Mouse (Mus musculus) liver, embryonic 11.5 days (tissue): ENCODE measurements around the gene Opn4. TPM values are rescaled to one million over a fixed set of nuclear protein-coding genes. Genes with fewer than 3 reads are reported as not detected.

Experiments
- ATAC-seq: fragments of 200-750 bp; cut with Nextera tagmentation; replicated peaks from 2 replicates; pipeline ENCODE4 v1.8.0; 2017; ENCODE audit warnings: moderate number of reproducible peaks, mild to moderate bottlenecking, moderate TSS enrichment, moderate library complexity; ENCODE audit not compliant: low FRiP score
- DNase-seq: peaks from one replicate; pipeline ENCODE4 v3.0.0-alpha.2; 2017; ENCODE audit warnings: low spot score
- H3K27ac ChIP-seq: fragments of 300-500 bp; sonication (generic); 2 replicates; pipeline ENCODE4 v1.5.1; 2014; ENCODE audit warnings: mild to moderate bottlenecking, low read depth, low read length, control low read depth
- H3K27me3 ChIP-seq: fragments of 300-500 bp; sonication (generic); replicated peaks from 2 replicates; pipeline ENCODE4 v1.6.1; 2014; ENCODE audit warnings: low read length, mixed read lengths; ENCODE audit not compliant: control insufficient read depth, insufficient read depth
- H3K36me3 ChIP-seq: fragments of 300-500 bp; sonication (generic); 2 replicates; pipeline ENCODE4 v1.6.1; 2014; ENCODE audit warnings: mild to moderate bottlenecking, low read length, moderate library complexity, mixed read lengths; ENCODE audit not compliant: control insufficient read depth, insufficient read depth
- H3K4me1 ChIP-seq: fragments of 300-500 bp; sonication (generic); replicated peaks from 2 replicates; pipeline ENCODE4 v1.6.1; 2014; ENCODE audit warnings: low read length, mixed read lengths; ENCODE audit not compliant: control insufficient read depth, insufficient read depth
- H3K4me2 ChIP-seq: fragments of 300-500 bp; sonication (generic); 2 replicates; pipeline ENCODE4 v1.6.1; 2014; ENCODE audit warnings: mild to moderate bottlenecking, control low read depth, moderate library complexity
- H3K4me3 ChIP-seq: fragments of 300-500 bp; sonication (generic); 2 replicates; pipeline ENCODE4 v1.5.1; 2014; ENCODE audit warnings: low read depth, low read length, control low read depth
- H3K9ac ChIP-seq: fragments of 300-500 bp; sonication (generic); 2 replicates; pipeline ENCODE4 v1.6.1; 2014; ENCODE audit warnings: low read depth, low read length, control low read depth
- H3K9me3 ChIP-seq: fragments of 300-500 bp; sonication (generic); 2 replicates; pipeline ENCODE4 v1.6.1; 2016; ENCODE audit warnings: low read length, inconsistent platforms, mixed read lengths; ENCODE audit not compliant: control insufficient read depth
- WGBS: fragments of 180-500 bp; shearing (Covaris S2); extraction: QIAGEN DNeasy Blood & Tissue Kit; methylation state at CpG from one replicate; pipeline ENCODE4 v1.1.7; 2014; 5-methylcytosine and 5-hydroxymethylcytosine counted together
- polyA plus RNA-seq: library from polyadenylated mRNA; unstranded; fragments of >200 nt; fragmentation: Nextera tagmentation; extraction: Ambion mirVana; gene quantifications from 2 replicates; pipeline ENCODE4 v1.2.1, GENCODE M21; 2014

Opn4 gene
- polyA plus RNA-seq, 1 experiment from 2014 or later, result not detected

DNA sequence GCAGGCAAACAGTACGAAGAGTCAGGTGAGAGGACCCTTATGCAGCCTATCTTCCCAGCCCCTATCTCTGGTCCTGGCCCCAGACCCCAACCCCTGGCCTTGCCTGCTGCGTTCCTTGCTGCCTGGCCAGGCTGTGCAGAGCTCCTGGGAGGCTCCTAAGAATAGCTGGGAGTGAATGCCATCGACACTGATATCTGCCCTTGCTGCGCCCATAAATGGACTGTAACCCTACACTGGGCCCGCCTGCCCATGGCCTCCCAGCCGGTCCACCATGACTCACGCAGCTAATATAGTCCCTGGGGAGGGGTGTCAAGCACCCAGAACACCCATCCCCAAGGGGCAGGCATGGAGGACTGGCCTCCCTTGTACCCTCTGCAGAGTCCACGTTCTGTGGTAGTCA, 11.4 kb downstream of the Opn4 start, which contains the start of gene Ldb3:
TSS of gene Ldb3 (minus strand) at position 185 of the 400 bp plus-strand sequence.
- Histone ChIP-seq H3K27ac (no peak within 1 kb of the TSS), H3K36me3 (no peaks in the 10 kb centered on the region), H3K9me3 (no peaks in the 10 kb centered on the region), H3K9ac (no peak within 1 kb of the TSS), H3K4me3 (no peak within 1 kb of the TSS), H3K27me3 (no peaks in the 10 kb centered on the region), H3K4me2 (no peak within 1 kb of the TSS), H3K4me1 (peaks cover 18% of the 10 kb centered on the region)
- 57% methylated on average over 8 of the region's 8 CpGs for WGBS
- DNase-seq (no peak), ATAC-seq (no peak)

DNA sequence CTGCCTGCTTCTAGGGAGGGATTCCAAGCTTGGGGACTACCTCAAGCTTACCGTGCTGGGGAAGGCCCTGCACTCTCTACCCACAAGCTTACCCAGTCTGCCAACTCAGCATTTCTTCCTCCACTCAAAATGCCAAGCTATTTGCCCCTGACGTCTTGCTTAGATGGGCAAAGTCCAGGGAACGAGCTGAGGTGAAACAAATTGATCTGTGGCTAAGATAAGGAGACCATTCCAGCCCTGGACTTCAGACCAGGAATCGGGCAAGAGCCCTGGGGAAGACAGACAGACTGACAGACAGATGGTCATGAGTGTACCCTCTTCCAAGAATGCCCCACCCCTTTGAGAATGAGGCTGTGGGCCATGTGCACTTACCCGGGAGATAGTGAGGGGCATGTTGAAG, 11.9 kb downstream of the Opn4 start:
- Histone ChIP-seq H3K36me3 (no peaks in the 10 kb centered on the region), H3K4me1 (peaks cover 18% of the 10 kb centered on the region), H3K4me2 (no peak overlapping the region), H3K9ac (no peak overlapping the region), H3K27me3 (no peaks in the 10 kb centered on the region), H3K4me3 (no peak overlapping the region), H3K9me3 (no peaks in the 10 kb centered on the region), H3K27ac (no peak overlapping the region)
- DNase-seq (no peak), ATAC-seq (no peak)
- 57% methylated on average over 5 of the region's 5 CpGs for WGBS

DNA sequence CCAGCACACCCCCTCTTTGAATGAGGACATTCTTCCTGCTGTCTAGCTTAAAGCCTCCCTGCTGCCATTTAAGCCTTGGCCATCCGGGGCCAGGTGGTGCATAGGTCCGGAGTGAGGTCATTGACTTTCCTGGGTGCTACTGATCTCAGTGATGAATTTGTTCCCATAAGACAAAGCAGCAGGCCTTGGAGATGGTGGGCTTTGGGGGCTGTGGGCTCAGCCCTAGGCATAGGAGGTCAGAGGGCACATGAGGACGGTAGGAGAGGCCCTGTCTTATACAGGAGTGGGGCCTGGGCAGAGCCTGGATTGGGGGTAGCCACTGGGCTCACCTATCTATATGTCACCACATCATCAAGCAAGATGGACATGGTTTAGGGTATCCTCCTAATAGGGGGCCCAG, 13.1 kb downstream of the Opn4 start:
- H3K9me3 ChIP-seq, result no peaks in the 10 kb centered on the region
- no peak overlapping the region for H3K4me2 ChIP-seq
- H3K27me3 ChIP-seq, result no peaks in the 10 kb centered on the region
- peaks cover 17% of the 10 kb centered on the region for H3K4me1 ChIP-seq
- no peak overlapping the region for H3K4me3 ChIP-seq
- H3K9ac ChIP-seq, result no peak overlapping the region
- no peak overlapping the region for H3K27ac ChIP-seq
- WGBS, result 76% methylated on average over 3 of the region's 3 CpGs
- no peak for ATAC-seq
- DNase-seq, result no peak
- no peaks in the 10 kb centered on the region for H3K36me3 ChIP-seq

DNA sequence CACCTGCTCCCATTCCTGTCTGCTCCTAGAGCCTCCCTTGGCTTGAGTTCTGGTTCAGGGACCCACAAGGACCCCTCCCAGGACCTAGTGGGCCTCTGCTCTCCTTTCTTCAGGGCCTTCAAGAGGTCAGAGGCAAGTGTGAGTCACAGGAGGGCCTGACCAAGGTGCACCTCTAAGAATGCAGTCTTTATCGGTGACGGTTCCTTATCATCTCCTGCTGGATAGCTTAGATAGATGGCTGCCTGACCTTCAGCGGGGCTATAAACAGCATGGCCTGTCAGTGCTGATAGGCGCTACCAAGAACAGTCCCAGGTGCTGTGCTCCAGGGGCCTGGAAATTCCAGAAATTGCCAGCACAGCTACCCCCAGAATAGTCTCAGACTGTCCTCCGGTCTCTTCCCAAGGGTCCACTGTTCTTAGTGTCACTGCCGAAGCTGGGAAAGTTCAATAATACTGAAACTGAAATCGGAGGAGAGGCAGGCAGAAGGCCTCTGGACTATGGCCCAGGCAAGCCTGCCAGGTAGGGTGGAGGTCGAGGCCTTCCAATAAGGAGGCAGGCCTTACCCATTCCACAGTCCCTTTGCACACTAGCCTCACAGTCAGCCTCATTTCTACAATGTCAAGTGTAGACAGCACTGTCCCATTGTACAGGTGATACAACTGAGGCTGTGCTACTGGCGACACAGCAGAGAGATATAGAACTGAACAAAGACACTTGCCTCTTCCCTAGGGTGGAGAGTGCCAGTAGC, 14.4 kb downstream of the Opn4 start:
- Histone ChIP-seq H3K27me3 (no peaks in the 10 kb centered on the region), H3K4me1 (peaks cover 13% of the 10 kb centered on the region), H3K36me3 (no peaks in the 10 kb centered on the region), H3K9me3 (no peaks in the 10 kb centered on the region), H3K4me3 (no peak overlapping the region), H3K27ac (no peak overlapping the region), H3K4me2 (no peak overlapping the region), H3K9ac (no peak overlapping the region)
- ATAC-seq (peak; percentile 51; the same call in 1 of the 2 replicates), DNase-seq (no peak)
- 52% methylated on average over 9 of the region's 9 CpGs for WGBS

DNA sequence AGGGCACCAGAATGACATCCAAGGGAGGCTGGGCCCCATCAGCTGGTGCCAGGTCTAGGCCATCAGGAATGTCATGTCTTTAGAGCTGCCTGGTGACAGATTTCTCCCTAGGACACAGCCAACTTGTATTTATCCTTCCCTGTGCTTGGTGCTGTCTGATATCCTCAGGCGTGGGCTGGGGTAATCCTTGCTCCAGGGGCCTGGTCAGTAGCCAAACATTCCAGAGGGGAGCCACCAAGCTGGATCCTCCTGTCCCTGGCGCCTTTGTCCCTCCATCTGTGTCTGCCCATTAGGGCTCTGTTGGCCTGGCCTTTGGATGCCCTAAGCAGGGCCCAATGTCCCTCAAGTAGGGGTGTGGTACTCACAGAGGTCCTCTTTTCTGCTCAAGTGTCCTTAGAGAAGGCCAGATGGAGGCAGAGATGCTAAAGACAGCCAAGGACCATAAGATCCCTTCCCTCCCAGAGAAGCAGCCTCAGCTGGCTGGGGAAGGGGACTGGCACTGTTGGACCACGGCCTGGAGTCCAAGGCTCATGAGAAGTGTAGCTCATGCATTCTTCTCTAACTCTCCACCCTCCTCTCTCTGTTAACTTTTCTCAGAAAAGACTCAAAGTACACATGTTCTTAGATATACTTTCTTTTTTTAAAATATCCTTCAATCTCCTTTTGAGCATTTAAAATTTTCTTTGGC, 17.1 kb downstream of the Opn4 start:
- no peak overlapping the region for H3K27ac ChIP-seq
- WGBS, result 66% methylated on average over 3 of the region's 3 CpGs
- ATAC-seq (no peak), DNase-seq (no peak)
- H3K4me2 ChIP-seq, result no peak overlapping the region
- H3K4me3 ChIP-seq, result no peak overlapping the region
- no peaks in the 10 kb centered on the region for H3K27me3 ChIP-seq
- no peak overlapping the region for H3K9ac ChIP-seq
- peaks cover 10% of the 10 kb centered on the region for H3K4me1 ChIP-seq
- no peaks in the 10 kb centered on the region for H3K9me3 ChIP-seq
- no peaks in the 10 kb centered on the region for H3K36me3 ChIP-seq

DNA sequence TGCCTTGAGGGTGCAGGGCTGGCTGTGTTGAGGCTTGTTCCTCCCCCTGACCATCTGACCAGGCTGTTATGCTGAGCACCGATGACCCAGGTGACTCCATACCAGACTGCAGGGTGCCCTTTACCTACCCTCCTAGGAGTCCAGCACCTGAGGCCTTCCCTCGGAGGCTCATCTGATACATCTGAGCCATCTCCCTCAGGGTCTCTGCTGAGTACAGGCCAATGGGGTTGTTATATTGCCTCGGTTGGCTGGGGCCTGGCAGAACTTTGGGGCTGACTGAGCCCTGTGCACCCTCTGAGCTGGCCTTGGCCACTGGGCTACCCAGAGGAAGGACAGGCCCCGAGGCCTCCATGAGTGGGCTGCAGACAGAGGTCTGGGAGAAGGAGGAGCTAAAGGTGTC, 23.1 kb downstream of the Opn4 start:
- Histone ChIP-seq H3K9me3 (no peaks in the 10 kb centered on the region), H3K27me3 (no peaks in the 10 kb centered on the region), H3K4me3 (no peak overlapping the region), H3K36me3 (no peaks in the 10 kb centered on the region), H3K4me2 (no peak overlapping the region), H3K4me1 (no peaks in the 10 kb centered on the region), H3K27ac (no peak overlapping the region), H3K9ac (no peak overlapping the region)
- 89% methylated on average over 4 of the region's 4 CpGs for WGBS
- no peak for ATAC-seq
- no peak for DNase-seq

DNA sequence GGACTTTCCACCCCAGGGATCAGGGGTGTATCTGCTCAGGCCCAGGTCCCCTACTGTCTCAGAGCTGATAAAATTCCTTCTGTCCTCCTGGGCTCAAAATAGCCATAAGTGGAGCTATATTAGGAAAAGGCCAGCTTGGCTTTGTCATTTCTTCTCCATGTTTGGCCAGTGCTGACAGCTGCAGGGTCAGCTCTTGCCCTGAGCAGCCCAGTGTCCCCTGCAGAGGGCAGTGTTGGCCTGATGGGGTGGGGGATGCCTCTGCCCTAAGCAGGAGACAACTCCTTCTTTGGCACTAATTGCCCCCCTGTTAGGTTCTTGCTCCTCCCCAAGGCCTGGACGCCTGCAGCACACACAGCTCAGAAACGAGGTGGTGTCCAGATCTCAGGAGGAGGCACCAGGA, 25.9 kb downstream of the Opn4 start:
- Histone ChIP-seq H3K9ac (no peak overlapping the region), H3K4me3 (no peak overlapping the region), H3K36me3 (no peaks in the 10 kb centered on the region), H3K4me1 (no peaks in the 10 kb centered on the region), H3K9me3 (no peaks in the 10 kb centered on the region), H3K4me2 (no peak overlapping the region), H3K27me3 (no peaks in the 10 kb centered on the region), H3K27ac (no peak overlapping the region)
- 68% methylated on average over 2 of the region's 2 CpGs for WGBS
- DNase-seq (no peak), ATAC-seq (no peak)

DNA sequence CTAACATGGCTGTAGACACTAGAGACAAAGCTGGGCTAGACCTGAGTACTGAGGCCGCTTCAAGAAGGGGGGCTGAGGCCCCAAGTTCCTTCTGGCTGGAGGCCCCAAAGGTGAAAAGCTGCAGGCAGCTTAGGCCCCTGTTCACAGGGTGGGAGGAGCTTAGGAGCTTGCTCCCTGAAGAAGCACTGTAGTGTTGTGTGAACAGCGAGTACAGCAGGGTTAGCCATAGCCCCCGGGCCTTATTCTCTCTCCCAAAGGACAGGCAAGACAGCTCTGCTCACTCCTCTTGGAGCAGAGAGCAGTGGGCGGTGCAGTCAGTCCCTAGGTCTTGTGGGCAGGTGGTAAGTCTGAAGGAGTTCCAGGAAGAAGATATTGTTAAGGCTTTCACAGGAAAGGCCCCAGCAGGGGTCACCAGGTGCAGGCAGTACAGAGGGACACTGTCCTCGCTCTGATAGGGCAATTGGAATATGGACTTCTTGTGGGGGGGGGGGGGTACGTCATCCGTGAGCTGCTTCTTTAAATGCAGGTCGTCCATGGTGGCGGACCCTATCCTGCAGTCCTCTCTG, 26.5 kb downstream of the Opn4 start:
- H3K36me3 ChIP-seq, result no peaks in the 10 kb centered on the region
- peaks cover 2% of the 10 kb centered on the region; the same call in 1 of the 2 replicates for H3K27me3 ChIP-seq
- H3K4me3 ChIP-seq, result no peak overlapping the region
- no peak overlapping the region for H3K9ac ChIP-seq
- no peaks in the 10 kb centered on the region for H3K4me1 ChIP-seq
- no peak overlapping the region for H3K4me2 ChIP-seq
- DNase-seq (no peak), ATAC-seq (no peak)
- no peak overlapping the region for H3K27ac ChIP-seq
- H3K9me3 ChIP-seq, result no peaks in the 10 kb centered on the region
- WGBS, result 73% methylated on average over 9 of the region's 9 CpGs
